Comparison of ENCODE assay signal across 12 mouse cellular contexts in the genomic region with DNA sequence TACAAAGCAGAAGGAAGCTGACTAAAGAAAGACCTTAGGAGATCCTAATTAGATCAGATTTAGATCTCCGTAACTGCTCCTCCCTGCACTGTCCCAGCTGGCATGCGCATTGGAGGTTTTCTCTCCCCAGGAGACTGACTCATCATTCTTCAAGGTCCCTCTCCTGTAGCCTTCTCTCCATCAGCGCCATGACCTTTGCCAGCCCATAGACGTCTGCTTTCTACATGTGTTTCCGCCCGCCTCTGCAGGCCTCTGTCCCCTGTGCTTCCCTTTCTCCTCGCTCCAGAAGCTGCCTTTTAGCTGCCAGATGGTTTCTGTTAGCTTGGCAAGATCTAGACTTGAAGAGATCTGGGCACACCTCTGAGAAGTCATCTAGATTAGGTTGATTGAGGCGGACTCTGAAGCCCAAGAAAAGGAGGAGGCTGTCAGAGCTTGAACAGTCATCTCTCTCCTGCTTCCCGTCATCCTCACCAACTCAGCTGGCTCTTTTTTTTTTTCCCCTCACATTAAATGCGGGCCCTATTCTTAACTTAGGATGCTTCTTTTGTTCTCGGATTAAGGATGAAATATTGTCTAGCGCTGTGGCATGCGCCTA. TPM values are rescaled to one million over a fixed set of nuclear protein-coding genes. Genes with fewer than 3 reads are reported as not detected.
DNase-seq lines count a peak whose midpoint lies in the region; ATAC-seq and TF ChIP-seq lines count a peak whose summit lies in the region.
"Had no signal": no experiment of that assay in that cellular context is flagged by ENCODE, and none has a peak within 500 bp of the region (broad histone marks: within the 10 kb centered on the region; RNA-seq: fewer than 3 reads in every experiment).

No protein-coding gene starts in this region.

- H3K27me3 ChIP-seq in lung, embryonic 14.5 days (ENCODE audit: insufficient read depth, low read length), result no peaks in the 10 kb centered on the region
- no peaks in the 10 kb centered on the region for H3K27me3 ChIP-seq in embryonic facial prominence, embryonic 12.5 days
- H3K27me3 ChIP-seq: neural tube, embryonic 13.5 days; Patski had no signal

- H3K9ac ChIP-seq in lung, embryonic 14.5 days, result no peak overlapping the region
- no peak overlapping the region for H3K9ac ChIP-seq in embryonic facial prominence, embryonic 12.5 days
- H3K9ac ChIP-seq: neural tube, embryonic 13.5 days had no signal

- H3K9me3 ChIP-seq in lung, embryonic 14.5 days (ENCODE audit: low read depth, low read length), result no peaks in the 10 kb centered on the region
- H3K9me3 ChIP-seq in embryonic facial prominence, embryonic 12.5 days, result no peaks in the 10 kb centered on the region
- H3K9me3 ChIP-seq: neural tube, embryonic 13.5 days had no signal

- WGBS in lung, embryonic 14.5 days, result 61% methylated on average over 13 of the region's 13 CpGs
- 53% methylated on average over 13 of the region's 13 CpGs for WGBS in embryonic facial prominence, embryonic 12.5 days

- H3K27ac ChIP-seq in lung, embryonic 14.5 days (ENCODE audit: low read depth), result peak overlapping the region; percentile 47; the same call in 1 of the 2 replicates
- H3K27ac ChIP-seq in embryonic facial prominence, embryonic 12.5 days, result peak overlapping the region; percentile 60; the same call in 1 of the 2 replicates
- H3K27ac ChIP-seq: hindbrain, postnatal 0 days had no signal

- H3K4me3 ChIP-seq in lung, embryonic 14.5 days (ENCODE audit: low read depth, low read length), result no peak overlapping the region
- H3K4me3 ChIP-seq in embryonic facial prominence, embryonic 12.5 days, result no peak overlapping the region
- H3K4me3 ChIP-seq: neural tube, embryonic 13.5 days had no signal

- no peak for ATAC-seq in lung, embryonic 14.5 days (ENCODE audit: insufficient read depth)
- no peak for ATAC-seq in embryonic facial prominence, embryonic 12.5 days (ENCODE audit: insufficient number of reproducible peaks, insufficient read depth, low FRiP score, low TSS enrichment)
- ATAC-seq: Patski had no signal

- H3K4me2 ChIP-seq in lung, embryonic 14.5 days, result no peak overlapping the region
- H3K4me2 ChIP-seq in embryonic facial prominence, embryonic 12.5 days (replicated peaks), result no peak overlapping the region
- H3K4me2 ChIP-seq: neural tube, embryonic 13.5 days had no signal

- DNase-seq in adrenal gland, adult (ENCODE audit: inconsistent age in 2 of 2, low spot score in 1 of 2), result peak; percentile 87 to 92
- no peak for DNase-seq in adrenal gland, postnatal 4 days (ENCODE audit: low spot score in 2 of 2)
- DNase-seq in lung, embryonic 14.5 days, result peak; percentile 57
- no peak for DNase-seq in lung, postnatal 36 days
- DNase-seq in adrenal gland, adult 18-20 months (ENCODE audit: low spot score in 2 of 2), result peak; percentile 37 to 58
- DNase-seq in T-cell, adult 2 months (ENCODE audit: low spot score), result no peak
- no peak for DNase-seq in urinary bladder, postnatal 25 days (ENCODE audit: low spot score)
- DNase-seq: cerebellum, adult 11-12 months had no signal

- no peak for TF ChIP-seq CTCF in lung, embryonic 14.5 days (IDR thresholded peaks at IDR 0.05; ENCODE audit: low read depth)

- peaks cover 29% of the 10 kb centered on the region for H3K4me1 ChIP-seq in lung, embryonic 14.5 days (ENCODE audit: insufficient read depth)
- H3K4me1 ChIP-seq in embryonic facial prominence, embryonic 12.5 days, result peaks cover 35% of the 10 kb centered on the region; the same call in 1 of the 2 replicates

- no peaks in the 10 kb centered on the region for H3K36me3 ChIP-seq in lung, embryonic 14.5 days (ENCODE audit: insufficient read depth)
- no peaks in the 10 kb centered on the region for H3K36me3 ChIP-seq in embryonic facial prominence, embryonic 12.5 days
- H3K36me3 ChIP-seq: neural tube, embryonic 13.5 days had no signal

RNA-seq across cellular contexts. Expression of gene Mical3, which starts 14.3 kb away (rescaled TPM):
- total RNA-seq in adrenal gland, postnatal 4 days (2021), result 10 to 100 TPM; 71.0 to 71.9 TPM
- 27.0 and 29.8 TPM in 2 replicates for polyA plus RNA-seq in lung, embryonic 14.5 days (2014; fragmentation: Nextera tagmentation; extraction: Ambion mirVana)
- total RNA-seq in adrenal gland, adult 18-20 months (2021), result 10 to 100 TPM; 35.7 to 46.0 TPM
- polyA plus RNA-seq in embryonic facial prominence, embryonic 12.5 days (2016; fragmentation: Nextera tagmentation; extraction: Ambion mirVana), result 11.9 and 12.6 TPM in 2 replicates

RNA-seq across cellular contexts. Expression of gene Pex26, which starts 38.4 kb away (rescaled TPM):
- 10 to 100 TPM; 13.4 TPM for total RNA-seq in adrenal gland, postnatal 4 days (2021)
- 7.6 and 8.1 TPM in 2 replicates for polyA plus RNA-seq in lung, embryonic 14.5 days (2014; fragmentation: Nextera tagmentation; extraction: Ambion mirVana)
- 10 to 100 TPM; 11.1 to 11.6 TPM for total RNA-seq in adrenal gland, adult 18-20 months (2021)
- 11.4 and 11.8 TPM in 2 replicates for polyA plus RNA-seq in embryonic facial prominence, embryonic 12.5 days (2016; fragmentation: Nextera tagmentation; extraction: Ambion mirVana)

Comparison
In these comparisons a context has a peak if more than half of its experiments do, and no peak if none do; other contexts are left out.
1. DNase-seq: peak in adrenal gland, adult (2 of 2), lung, embryonic 14.5 days (single experiment) and adrenal gland, adult 18-20 months (2 of 2); none in adrenal gland, postnatal 4 days (0 of 2), lung, postnatal 36 days (single experiment), T-cell, adult 2 months (single experiment) and urinary bladder, postnatal 25 days (single experiment).